Mouse (Mus musculus): ENCODE measurements around the gene Stox1.
"Not testable (repeated sequence)": the region's sequence is repeated elsewhere in the genome, so short reads cannot be mapped to it uniquely, and the experiment has no call there.

Stox1 gene

GRCm38 (mm10) chr10:62725771-62726687 lies at the start of gene Stox1:
Stox1 (minus strand) TSS chr10:62726128.
- DNase-seq (ENCODE audit: low spot score): no peak

GRCm38 (mm10) chr10:62750781-62751180 lies 24.9 kb upstream of the Stox1 start:
- no peak for DNase-seq (ENCODE audit: low spot score)

GRCm38 (mm10) chr10:62739961-62740737 lies 14.2 kb upstream of the Stox1 start:
- no peak for DNase-seq (ENCODE audit: low spot score)

GRCm38 (mm10) chr10:62736965-62737688 lies 11.2 kb upstream of the Stox1 start:
- no peak for DNase-seq (ENCODE audit: low spot score)

GRCm38 (mm10) chr10:62730826-62731225 lies 4.9 kb upstream of the Stox1 start:
- DNase-seq (ENCODE audit: low spot score): no peak

- DNase-seq (ENCODE audit: low spot score): no peak
Observed at GRCm38 (mm10) chr10:62724936-62725335, 992 bp downstream of the Stox1 start.

- DNase-seq (ENCODE audit: low spot score): no peak
Observed at GRCm38 (mm10) chr10:62722701-62723100, 3.2 kb downstream of the Stox1 start.

GRCm38 (mm10) chr10:62720574-62720973 lies 5.4 kb downstream of the Stox1 start:
- DNase-seq (ENCODE audit: low spot score): not testable (repeated sequence)

GRCm38 (mm10) chr10:62713457-62713856 lies 12.5 kb downstream of the Stox1 start:
- no peak for DNase-seq (ENCODE audit: low spot score)

- DNase-seq (ENCODE audit: low spot score): no peak
Observed at GRCm38 (mm10) chr10:62703579-62703978, 22.3 kb downstream of the Stox1 start.

GRCm38 (mm10) chr10:62702436-62702835 lies 23.5 kb downstream of the Stox1 start:
- no peak for DNase-seq (ENCODE audit: low spot score)

GRCm38 (mm10) chr10:62692771-62693170 lies 33.2 kb downstream of the Stox1 start:
- no peak for DNase-seq (ENCODE audit: low spot score)

GRCm38 (mm10) chr10:62692244-62692643 lies 33.7 kb downstream of the Stox1 start:
- DNase-seq (ENCODE audit: low spot score): no peak

- DNase-seq (ENCODE audit: low spot score): no peak
Observed at GRCm38 (mm10) chr10:62687032-62687674, 38.8 kb downstream of the Stox1 start.

GRCm38 (mm10) chr10:62683043-62683442 lies 42.9 kb downstream of the Stox1 start:
- no peak for DNase-seq (ENCODE audit: low spot score)

GRCm38 (mm10) chr10:62679833-62680232 lies 46.1 kb downstream of the Stox1 start:
- no peak for DNase-seq (ENCODE audit: low spot score)

- DNase-seq (ENCODE audit: low spot score): no peak
Observed at GRCm38 (mm10) chr10:62677329-62677728, 48.6 kb downstream of the Stox1 start.

- no peak for DNase-seq (ENCODE audit: low spot score)
Observed at GRCm38 (mm10) chr10:62676196-62676595, 49.7 kb downstream of the Stox1 start.

GRCm38 (mm10) chr10:62672359-62672758 lies 53.6 kb downstream of the Stox1 start:
- no peak for DNase-seq (ENCODE audit: low spot score)

- DNase-seq (ENCODE audit: low spot score): no peak
Observed at GRCm38 (mm10) chr10:62669245-62669644, 56.7 kb downstream of the Stox1 start.

- no peak for DNase-seq (ENCODE audit: low spot score)
Observed at GRCm38 (mm10) chr10:62668463-62668862, 57.5 kb downstream of the Stox1 start.

GRCm38 (mm10) chr10:62668043-62668442 lies 57.9 kb downstream of the Stox1 start:
- DNase-seq (ENCODE audit: low spot score): no peak
